Mouse (Mus musculus) WW6 (cell line): ENCODE results near the gene Amn.

Experiments
- DNase-seq: peaks from one replicate; pipeline ENCODE4 v3.0.0-alpha.2; 2013; ENCODE audit warnings: low read depth, low spot score

Gene Amn

DNA sequence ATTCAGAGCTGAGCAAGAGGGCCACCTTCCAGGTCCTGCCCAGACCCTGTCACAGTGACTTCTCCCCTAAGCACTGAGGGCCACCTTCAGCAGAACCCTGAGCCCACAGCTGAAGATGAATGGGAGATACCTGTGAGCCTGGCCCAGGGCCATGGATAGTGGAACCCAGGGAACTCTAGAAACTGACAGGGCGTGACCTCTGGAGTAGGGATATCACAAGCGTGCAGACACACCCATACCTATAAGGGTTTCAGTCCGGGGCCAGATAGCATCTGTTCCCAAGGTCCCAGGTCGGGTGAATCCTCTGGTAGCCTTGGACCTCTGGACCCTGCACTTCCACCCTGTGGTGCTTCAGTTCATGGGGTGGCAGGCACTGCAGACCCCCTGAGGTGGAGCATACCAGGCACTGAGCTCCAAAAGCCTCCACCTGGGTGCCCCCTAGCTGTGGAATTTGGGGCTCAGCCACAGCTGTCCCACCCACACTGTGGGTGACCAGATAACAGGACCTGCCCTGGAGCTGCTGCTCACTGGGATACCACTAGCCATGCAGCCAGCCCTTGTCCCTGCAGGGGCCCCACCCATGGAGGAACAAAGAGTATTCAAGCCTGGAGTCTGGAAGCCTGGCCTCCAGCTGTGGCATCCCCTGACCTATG is 3.1 kb upstream of the Amn start:
- no peak for DNase-seq

DNA sequence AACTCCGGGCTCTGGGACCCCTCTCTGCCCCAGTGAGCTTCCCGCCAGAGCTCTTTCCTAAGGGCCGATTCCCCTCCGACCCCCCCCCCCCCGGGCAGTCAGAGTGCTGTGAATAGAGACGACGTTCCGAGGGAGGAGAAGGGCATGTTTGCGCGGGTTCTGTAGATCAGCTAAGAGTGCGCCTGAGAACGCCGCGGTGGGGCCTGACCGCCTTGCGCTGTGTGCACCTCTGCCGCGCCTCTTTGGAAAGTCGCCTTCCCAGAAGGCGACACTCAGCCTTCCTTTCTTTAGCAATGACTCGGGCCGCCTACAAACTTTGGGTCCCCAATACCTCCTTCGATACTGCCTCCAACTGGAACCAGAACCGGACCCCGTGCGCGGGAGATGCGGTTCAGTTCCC is 511 bp downstream of the Amn start:
- DNase-seq: no peak

- no peak for DNase-seq
Observed at GRCm38 (mm10) chr12:111271966-111272365, 1.1 kb downstream of the Amn start.

- peak; percentile 79 for DNase-seq
Observed at GRCm38 (mm10) chr12:111272420-111272819, 1.5 kb downstream of the Amn start.

GRCm38 (mm10) chr12:111274006-111274405 is 3.1 kb downstream of the Amn start:
- no peak for DNase-seq

- DNase-seq: no peak
Observed at GRCm38 (mm10) chr12:111274447-111275149, 3.7 kb downstream of the Amn start.

- DNase-seq: no peak
Observed at GRCm38 (mm10) chr12:111275150-111275841, 4.4 kb downstream of the Amn start.

- DNase-seq: no peak
Observed at GRCm38 (mm10) chr12:111276371-111276770, 5.5 kb downstream of the Amn start.

DNA sequence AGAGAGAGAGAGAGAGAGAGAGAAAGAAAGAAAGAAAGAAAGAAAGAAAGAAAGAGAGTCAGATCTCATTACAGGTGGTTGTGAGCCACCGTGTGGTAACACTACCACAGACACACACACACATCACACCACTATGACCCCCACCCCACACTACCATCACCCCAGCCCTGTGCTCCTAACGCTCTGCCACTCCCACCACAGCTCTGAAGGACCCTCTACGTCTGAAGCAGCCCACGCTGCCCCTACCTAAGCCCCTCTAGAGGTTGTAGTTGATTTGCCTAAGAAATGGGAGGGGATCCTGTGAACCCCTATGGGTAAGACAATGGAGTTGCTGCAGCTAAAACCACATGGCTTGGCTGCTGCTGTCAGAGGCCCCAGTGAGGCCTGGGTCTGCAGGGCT is 12.7 kb downstream of the Amn start:
- no peak for DNase-seq

DNA sequence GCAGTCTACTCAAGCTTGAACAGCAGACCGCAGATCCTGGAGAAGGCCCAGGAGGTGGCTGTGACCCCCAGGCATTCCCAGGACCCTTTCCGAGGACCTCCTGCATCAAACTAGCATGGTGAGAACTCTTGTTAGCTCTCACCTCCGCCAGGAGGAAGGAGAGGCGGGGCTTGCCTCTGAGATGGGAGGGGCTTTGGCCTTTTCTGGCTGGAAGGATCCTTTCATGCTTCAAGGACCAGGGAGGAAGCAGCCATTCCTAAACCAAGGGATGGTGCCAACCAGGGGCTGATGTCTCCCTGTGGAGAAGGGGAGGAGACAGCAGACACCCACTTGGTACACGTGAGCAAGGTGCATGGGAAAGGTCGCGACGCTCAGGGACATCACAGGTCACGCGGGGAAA is 13.6 kb downstream of the Amn start:
- DNase-seq: no peak

- no peak for DNase-seq
Observed at GRCm38 (mm10) chr12:111293025-111293424, 22.1 kb downstream of the Amn start.

DNA sequence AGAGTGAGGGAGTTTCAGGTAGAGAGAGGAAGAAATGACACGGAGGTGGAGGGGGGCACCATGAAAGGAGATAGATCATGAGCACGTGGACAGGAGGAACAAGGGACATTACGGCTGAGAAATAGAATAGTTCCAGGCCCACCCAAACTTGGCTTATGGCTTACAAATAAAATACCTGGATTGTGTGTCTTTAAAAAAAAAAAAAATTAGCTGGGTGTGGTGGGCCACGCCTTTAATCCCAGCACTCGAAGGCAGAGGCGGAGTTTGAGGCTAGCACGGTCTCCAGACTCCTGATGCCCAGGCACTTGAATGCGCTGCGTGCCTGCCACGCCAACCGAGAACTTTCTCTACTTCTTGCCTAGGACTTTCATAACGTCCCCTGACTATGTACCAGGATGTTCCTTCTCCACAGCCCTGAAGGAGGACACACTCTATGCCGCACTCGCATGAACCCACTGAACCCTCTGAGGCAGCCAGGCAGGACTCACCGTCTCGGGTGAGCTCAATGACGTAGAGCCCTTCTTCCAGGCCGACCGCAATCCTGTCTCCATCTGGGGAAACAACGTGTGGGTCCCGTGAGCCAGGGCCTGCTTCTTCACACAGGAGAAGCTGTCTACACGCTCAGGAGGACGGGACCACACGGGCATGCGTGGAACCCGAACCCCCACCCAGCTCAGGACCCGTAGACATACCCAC is 30.6 kb downstream of the Amn start:
- no peak for DNase-seq

- no peak for DNase-seq
Observed at GRCm38 (mm10) chr12:111302018-111302345, 31.1 kb downstream of the Amn start.

DNA sequence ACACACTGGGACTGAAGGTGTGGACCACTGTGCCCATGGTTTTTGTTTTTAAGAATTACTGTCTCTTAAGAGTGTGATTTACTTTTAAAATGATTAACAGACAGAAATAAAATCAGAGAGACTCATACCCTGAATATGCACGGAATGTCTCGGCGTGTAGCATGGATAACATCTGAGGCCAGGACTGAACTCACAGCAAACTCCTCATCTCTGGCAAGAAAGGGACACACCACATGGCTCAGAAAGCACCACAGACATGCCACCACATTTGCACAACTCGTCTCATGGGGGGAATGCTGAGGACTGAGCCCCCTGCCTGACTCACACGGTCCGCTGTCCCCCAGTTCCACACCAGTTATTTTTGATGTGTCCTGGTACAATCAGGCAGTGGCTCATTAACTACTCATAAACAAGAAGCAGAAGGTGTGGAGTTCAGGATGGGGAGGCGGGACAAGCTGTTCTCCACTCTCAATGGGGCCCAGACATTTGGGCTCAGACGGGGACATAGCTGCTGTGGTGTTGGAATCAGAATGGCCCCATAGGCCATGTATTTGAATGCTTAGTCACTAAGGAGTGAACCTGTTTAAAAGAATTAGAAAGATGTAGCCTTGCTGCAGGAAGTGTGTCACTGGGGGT is 32.9 kb downstream of the Amn start:
- no peak for DNase-seq

- no peak for DNase-seq
Observed at GRCm38 (mm10) chr12:111306821-111307220, 35.9 kb downstream of the Amn start.

- DNase-seq: no peak
Observed at GRCm38 (mm10) chr12:111309256-111309655, 38.4 kb downstream of the Amn start.

DNA sequence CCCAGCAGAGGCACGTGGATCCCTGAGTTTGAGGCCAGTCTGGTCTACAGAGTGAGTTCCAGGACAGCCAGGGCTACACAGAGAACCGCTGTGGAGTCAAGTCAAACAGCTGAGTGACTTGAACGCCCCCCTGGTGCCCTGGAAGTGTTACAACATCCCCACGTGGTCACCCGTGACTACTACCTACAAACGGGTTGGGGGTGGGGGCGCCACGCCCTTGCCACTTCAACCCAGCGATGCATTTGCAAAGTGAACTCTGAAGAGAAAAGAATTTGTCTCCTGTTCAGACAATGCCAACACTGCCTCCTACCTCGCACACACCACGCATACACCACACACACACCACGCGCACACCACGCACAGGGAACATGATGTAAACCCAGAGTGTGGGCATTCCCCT is 39.0 kb downstream of the Amn start:
- no peak for DNase-seq

- DNase-seq: no peak
Observed at GRCm38 (mm10) chr12:111311775-111312174, 40.9 kb downstream of the Amn start.

- DNase-seq: no peak
Observed at GRCm38 (mm10) chr12:111314273-111314672, 43.4 kb downstream of the Amn start.

- no peak for DNase-seq
Observed at GRCm38 (mm10) chr12:111317694-111318093, 46.8 kb downstream of the Amn start.

DNA sequence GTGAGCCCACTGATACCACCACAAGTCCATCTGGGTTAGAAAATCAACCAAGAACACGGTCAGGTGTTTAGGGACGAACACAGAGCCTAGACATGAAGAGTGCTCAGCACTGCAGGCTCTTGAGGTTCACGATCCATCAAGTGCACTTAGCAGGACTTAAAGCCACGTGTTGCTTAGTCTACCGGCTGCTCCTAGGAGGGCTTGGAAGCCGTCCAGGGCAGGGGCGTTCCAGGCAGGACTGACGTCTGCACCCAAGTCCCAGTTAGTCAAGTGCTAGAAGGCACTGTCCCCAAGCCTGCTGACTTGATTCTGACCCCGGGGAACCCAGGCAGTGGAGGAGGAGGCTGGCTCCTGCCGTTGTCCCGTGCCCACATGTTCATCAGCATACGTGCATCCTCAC is 49.7 kb downstream of the Amn start:
- no peak for DNase-seq

GRCm38 (mm10) chr12:111321832-111322231 is 50.9 kb downstream of the Amn start:
- DNase-seq: no peak
